Mouse (Mus musculus) embryo, embryonic 10.5 days (tissue): ENCODE results near the gene Capn10.
"Not testable (repeated sequence)": the region's sequence is repeated elsewhere in the genome, so short reads cannot be mapped to it uniquely, and the experiment has no call there.

Source experiments
- DNase-seq: peaks from one replicate; pipeline ENCODE4 v3.0.0-alpha.2; 2015; ENCODE audit warnings: low spot score

Gene Capn10

GRCm38 (mm10) chr1:92919775-92920174 is 14.4 kb upstream of the Capn10 start:
- no peak for DNase-seq

GRCm38 (mm10) chr1:92920474-92921200 is 13.5 kb upstream of the Capn10 start:
- no peak for DNase-seq

- DNase-seq = no peak
Measured at GRCm38 (mm10) chr1:92921496-92921895, 12.7 kb upstream of the Capn10 start.

GRCm38 (mm10) chr1:92930171-92930706 is 3.9 kb upstream of the Capn10 start:
- no peak for DNase-seq

GRCm38 (mm10) chr1:92933611-92934010 is 565 bp upstream of the Capn10 start:
- no peak for DNase-seq

- no peak for DNase-seq
Measured at GRCm38 (mm10) chr1:92935054-92935962, 1.1 kb downstream of the Capn10 start.

GRCm38 (mm10) chr1:92935977-92936376 is 1.8 kb downstream of the Capn10 start:
- DNase-seq = no peak

- DNase-seq = no peak
Measured at GRCm38 (mm10) chr1:92936467-92936866, 2.3 kb downstream of the Capn10 start.

GRCm38 (mm10) chr1:92937797-92938196 is 3.6 kb downstream of the Capn10 start:
- no peak for DNase-seq

- no peak for DNase-seq
Measured at GRCm38 (mm10) chr1:92939746-92940145, 5.6 kb downstream of the Capn10 start.

GRCm38 (mm10) chr1:92943219-92943989 is 9.2 kb downstream of the Capn10 start:
- no peak for DNase-seq

GRCm38 (mm10) chr1:92947966-92948365 is 13.8 kb downstream of the Capn10 start:
- no peak for DNase-seq

GRCm38 (mm10) chr1:92949426-92949825 is 15.2 kb downstream of the Capn10 start:
- DNase-seq = peak; percentile 47

- no peak for DNase-seq
Measured at GRCm38 (mm10) chr1:92950607-92951006, 16.4 kb downstream of the Capn10 start, which contains the start of gene Gpr35. Gpr35 (plus strand) TSS chr1:92950865.

- DNase-seq = no peak
Measured at GRCm38 (mm10) chr1:92953641-92954040, 19.5 kb downstream of the Capn10 start.

- peak; percentile 11 for DNase-seq
Measured at GRCm38 (mm10) chr1:92956571-92957335, 22.6 kb downstream of the Capn10 start.

- DNase-seq = no peak
Measured at GRCm38 (mm10) chr1:92958999-92959398, 24.8 kb downstream of the Capn10 start.

- not testable (repeated sequence) for DNase-seq
Measured at GRCm38 (mm10) chr1:92970791-92971190, 36.6 kb downstream of the Capn10 start.

- no peak for DNase-seq
Measured at GRCm38 (mm10) chr1:92971879-92972795, 38.0 kb downstream of the Capn10 start.

- no peak for DNase-seq
Measured at GRCm38 (mm10) chr1:92972854-92973253, 38.7 kb downstream of the Capn10 start.
